Mouse (Mus musculus) CH12.LX (cell line): Measurements from ENCODE around the gene Morc3. TPM values are rescaled to one million over a fixed set of nuclear protein-coding genes. Genes with fewer than 3 reads are reported as not detected.

Experiments used
- DNase-seq: peaks from one replicate; pipeline ENCODE4 v3.0.0-alpha.2; 2013; ENCODE audit errors: extremely low read depth
- H3K27ac ChIP-seq: 2 replicates; pipeline ENCODE4 v1.5.1; 2012; ENCODE audit warnings: low read depth, mild to moderate bottlenecking, control low read depth, moderate library complexity; ENCODE audit not compliant: insufficient read depth
- H3K27me3 ChIP-seq: replicated peaks from 2 replicates; pipeline ENCODE3; 2012; ENCODE audit warnings: inconsistent platforms
- H3K36me3 ChIP-seq, 2 experiments: replicated peaks in 1 of 2; 2 replicates each; pipeline versions ENCODE3 to v1.6.1; 2012; ENCODE audit warnings: inconsistent platforms in 1 of 2, low read length in 1 of 2, mild to moderate bottlenecking in 1 of 2, mixed read lengths in 1 of 2, moderate library complexity in 1 of 2; ENCODE audit not compliant: control insufficient read depth in 1 of 2, insufficient read depth in 1 of 2
- H3K4me1 ChIP-seq, 2 experiments: 2 replicates each; pipeline ENCODE4 v1.6.1; 2012; ENCODE audit warnings: inconsistent platforms in 1 of 2, moderate library complexity in 1 of 2; ENCODE audit not compliant: insufficient read depth in 2 of 2, control insufficient read depth in 1 of 2
- H3K4me2 ChIP-seq: 2 replicates; pipeline ENCODE4 v1.6.1; 2012; ENCODE audit warnings: low read depth, mild to moderate bottlenecking, control low read depth; ENCODE audit not compliant: poor library complexity, insufficient read depth, severe bottlenecking
- H3K4me3 ChIP-seq, 3 experiments: fragments of 150-350 bp in 1 of 3; sonication (generic) in 1 of 3; replicated peaks in 1 of 3; 2 replicates each; pipeline versions ENCODE3 to v1.5.1; 2011 to 2012; ENCODE audit warnings: low read depth in 2 of 3, low read length in 2 of 3, mild to moderate bottlenecking in 2 of 3, moderate library complexity in 2 of 3, control low read depth in 1 of 3, improper control_type of control experiment in 1 of 3, inconsistent platforms in 1 of 3, mixed read lengths in 1 of 3; ENCODE audit not compliant: poor library complexity in 1 of 3
- H3K79me2 ChIP-seq: replicated peaks from 2 replicates; pipeline ENCODE4 v1.6.1; 2012; ENCODE audit warnings: mild to moderate bottlenecking, moderate library complexity; ENCODE audit not compliant: control insufficient read depth, poor library complexity, insufficient read depth, severe bottlenecking; ENCODE audit errors: extremely low read depth
- H3K9ac ChIP-seq: 2 replicates; pipeline ENCODE4 v1.6.1; 2012; ENCODE audit warnings: low read depth, mild to moderate bottlenecking, control low read depth, moderate library complexity; ENCODE audit not compliant: insufficient read depth
- H3K9me3 ChIP-seq: replicated peaks from 2 replicates; pipeline ENCODE3; 2012; ENCODE audit warnings: low read length, inconsistent platforms, mixed read lengths
- BHLHE40 ChIP-seq: IDR thresholded peaks from 2 replicates; pipeline ENCODE4 v1.6.1; 2011; ENCODE audit warnings: mild to moderate bottlenecking, low read depth, low read length, improper control_type of control experiment
- CHD1 ChIP-seq: IDR thresholded peaks from 2 replicates; pipeline ENCODE4 v1.6.1; 2012; ENCODE audit warnings: low read depth, low read length, improper control_type of control experiment, inconsistent platforms
- CHD2 ChIP-seq: IDR thresholded peaks from 2 replicates; pipeline ENCODE4 v1.6.1; 2011; ENCODE audit warnings: low read length, improper control_type of control experiment
- CTCF ChIP-seq, 2 experiments: IDR thresholded peaks in 1 of 2; conservative IDR thresholded peaks in 1 of 2; 2 replicates each; pipeline ENCODE4 v1.5.1; 2011 to 2012; ENCODE audit warnings: low read depth in 2 of 2, low read length in 2 of 2, improper control_type of control experiment in 1 of 2, inconsistent platforms in 1 of 2, mild to moderate bottlenecking in 1 of 2, moderate library complexity in 1 of 2
- E2F4 ChIP-seq: IDR thresholded peaks from 2 replicates; pipeline ENCODE4 v1.6.1; 2011; ENCODE audit warnings: low read depth, low read length, improper control_type of control experiment; ENCODE audit not compliant: insufficient replicate concordance
- ELF1 ChIP-seq: IDR thresholded peaks from 2 replicates; pipeline ENCODE4 v1.6.1; 2014; ENCODE audit warnings: low read depth, mild to moderate bottlenecking, inconsistent platforms, low read length, improper control_type of control experiment
- EP300 ChIP-seq: IDR thresholded peaks from 2 replicates; pipeline ENCODE4 v1.6.1; 2011; ENCODE audit warnings: low read length, improper control_type of control experiment
- GABPA ChIP-seq: IDR thresholded peaks from 2 replicates; pipeline ENCODE4 v1.6.1; 2012; ENCODE audit warnings: low read depth, low read length, improper control_type of control experiment, inconsistent platforms; ENCODE audit not compliant: insufficient replicate concordance
- HCFC1 ChIP-seq: IDR thresholded peaks from 2 replicates; pipeline ENCODE4 v1.6.1; 2012; ENCODE audit warnings: low read depth, mild to moderate bottlenecking, inconsistent platforms, low read length, improper control_type of control experiment
- IRF4 ChIP-seq: IDR thresholded peaks from 2 replicates; pipeline ENCODE4 v1.6.1; 2014; ENCODE audit warnings: low read depth, mild to moderate bottlenecking, inconsistent platforms, low read length, improper control_type of control experiment
- JUN ChIP-seq: IDR thresholded peaks from 2 replicates; pipeline ENCODE4 v1.6.1; 2011; ENCODE audit warnings: low read depth, mild to moderate bottlenecking, low read length, improper control_type of control experiment, moderate library complexity; ENCODE audit not compliant: insufficient read depth
- JUND ChIP-seq: conservative IDR thresholded peaks from 2 replicates; pipeline ENCODE4 v1.6.1; 2011; ENCODE audit warnings: low read depth, low read length, improper control_type of control experiment
- KAT2A ChIP-seq: IDR thresholded peaks from 2 replicates; pipeline ENCODE4 v1.6.1; 2012; ENCODE audit warnings: low read length, improper control_type of control experiment, inconsistent platforms; ENCODE audit not compliant: insufficient replicate concordance
- MAFK ChIP-seq: IDR thresholded peaks from 2 replicates; pipeline ENCODE4 v1.6.1; 2011; ENCODE audit warnings: low read length, improper control_type of control experiment; ENCODE audit not compliant: insufficient replicate concordance
- MAX ChIP-seq: IDR thresholded peaks from 2 replicates; pipeline ENCODE4 v1.6.1; 2011; ENCODE audit warnings: low read length, improper control_type of control experiment
- MEF2A ChIP-seq: IDR thresholded peaks from 2 replicates; pipeline ENCODE4 v1.6.1; 2014; ENCODE audit warnings: low read depth, mild to moderate bottlenecking, inconsistent platforms, low read length, improper control_type of control experiment, borderline replicate concordance
- MXI1 ChIP-seq: IDR thresholded peaks from 2 replicates; pipeline ENCODE4 v1.6.1; 2011; ENCODE audit warnings: mild to moderate bottlenecking, low read depth, low read length, improper control_type of control experiment
- MYC ChIP-seq: IDR thresholded peaks from 2 replicates; pipeline ENCODE4 v1.6.1; 2011; ENCODE audit warnings: low read depth, mild to moderate bottlenecking, improper control_type of control experiment, low read length
- NELFE ChIP-seq: IDR thresholded peaks from 2 replicates; pipeline ENCODE4 v1.6.1; 2011; ENCODE audit warnings: low read depth, low read length, improper control_type of control experiment
- NRF1 ChIP-seq: IDR thresholded peaks from 2 replicates; pipeline ENCODE4 v1.6.1; 2014; ENCODE audit warnings: low read depth, mild to moderate bottlenecking, inconsistent platforms, low read length, improper control_type of control experiment, moderate library complexity
- PAX5 ChIP-seq: IDR thresholded peaks from 2 replicates; pipeline ENCODE4 v1.6.1; 2012; ENCODE audit warnings: low read length, inconsistent platforms, mixed read lengths
- POLR2A ChIP-seq: IDR thresholded peaks from 2 replicates; pipeline ENCODE4 v1.6.1; 2011; ENCODE audit warnings: low read depth, mild to moderate bottlenecking, improper control_type of control experiment, low read length
- POLR2AphosphoS2 ChIP-seq: IDR thresholded peaks from 2 replicates; pipeline ENCODE4 v1.6.1; 2011; ENCODE audit warnings: low read depth, low read length, improper control_type of control experiment
- RCOR1 ChIP-seq: conservative IDR thresholded peaks from 2 replicates; pipeline ENCODE4 v1.6.1; 2012; ENCODE audit warnings: low read depth, mild to moderate bottlenecking, inconsistent platforms, low read length, improper control_type of control experiment
- SIN3A ChIP-seq: IDR thresholded peaks from 2 replicates; pipeline ENCODE4 v1.6.1; 2012; ENCODE audit warnings: low read length, improper control_type of control experiment, inconsistent platforms
- SMC3 ChIP-seq: IDR thresholded peaks from 2 replicates; pipeline ENCODE4 v1.6.1; 2011; ENCODE audit warnings: low read depth, low read length, improper control_type of control experiment
- TBP ChIP-seq: conservative IDR thresholded peaks from 2 replicates; pipeline ENCODE4 v1.6.1; 2011; ENCODE audit warnings: low read depth, low read length, improper control_type of control experiment
- TCF12 ChIP-seq: IDR thresholded peaks from 2 replicates; pipeline ENCODE4 v1.6.1; 2014; ENCODE audit warnings: low read depth, mild to moderate bottlenecking, inconsistent platforms, low read length, improper control_type of control experiment
- UBTF ChIP-seq: IDR thresholded peaks from 2 replicates; pipeline ENCODE4 v1.6.1; 2012; ENCODE audit warnings: low read depth, mild to moderate bottlenecking, inconsistent platforms, low read length, improper control_type of control experiment, moderate library complexity
- USF1 ChIP-seq: IDR thresholded peaks from 2 replicates; pipeline ENCODE4 v1.6.1; 2014; ENCODE audit warnings: low read depth, mild to moderate bottlenecking, inconsistent platforms, low read length, improper control_type of control experiment
- USF2 ChIP-seq: conservative IDR thresholded peaks from 2 replicates; pipeline ENCODE4 v1.6.1; 2011; ENCODE audit warnings: low read depth, low read length, improper control_type of control experiment
- ZC3H11A ChIP-seq: IDR thresholded peaks from 2 replicates; pipeline ENCODE4 v1.6.1; 2012; ENCODE audit warnings: low read depth, mild to moderate bottlenecking, inconsistent platforms, low read length, improper control_type of control experiment
- ZKSCAN1 ChIP-seq: IDR thresholded peaks from 2 replicates; pipeline ENCODE4 v1.6.1; 2012; ENCODE audit warnings: low read depth, inconsistent platforms, low read length, improper control_type of control experiment, borderline replicate concordance
- ZMIZ1 ChIP-seq: IDR thresholded peaks from 2 replicates; pipeline ENCODE4 v1.6.1; 2012; ENCODE audit warnings: low read depth, mild to moderate bottlenecking, inconsistent platforms, low read length, improper control_type of control experiment
- ZNF384 ChIP-seq: IDR thresholded peaks from 2 replicates; pipeline ENCODE4 v1.6.1; 2012; ENCODE audit warnings: low read depth, low read length, improper control_type of control experiment, inconsistent platforms
- dilution Hi-C: fragments of 300-500 bp; cut with MboI; formaldehyde crosslinking; loops from 2 replicates; pipeline ENCODE4 v1.14.3; 2020; ENCODE audit warnings: low sequenced_read_pairs; ENCODE audit not compliant: extremely low pct_unique_long_range_greater_than_20kb, extremely low pct_ligation_motif_present
- in situ Hi-C: fragments of 300-500 bp; cut with MboI; formaldehyde crosslinking; loops from 3 replicates; pipeline ENCODE4 v1.14.3; 2019; ENCODE audit warnings: low sequenced_read_pairs, low pct_ligation_motif_present, low pct_unique_long_range_greater_than_20kb, mixed read lengths
- polyA plus RNA-seq: library from polyadenylated mRNA; unstranded; fragments of >175 nt; gene quantifications from 2 replicates; pipeline ENCODE4 v1.2.1, GENCODE M21; 2012; ENCODE audit warnings: low read depth; ENCODE audit not compliant: insufficient read length
- total RNA-seq, 2 experiments: library from RNA; depleted of rRNA; stranded (reverse); fragments of 300-350 nt in 1 of 2; fragments of >200 nt in 1 of 2; gene quantifications; 2 replicates each; pipeline ENCODE4 v1.2.3; 2012 to 2014

Morc3 gene
- total and polyA plus RNA-seq, 3 experiments: 17.8 to 53.2 (median 25.4) TPM

DNA sequence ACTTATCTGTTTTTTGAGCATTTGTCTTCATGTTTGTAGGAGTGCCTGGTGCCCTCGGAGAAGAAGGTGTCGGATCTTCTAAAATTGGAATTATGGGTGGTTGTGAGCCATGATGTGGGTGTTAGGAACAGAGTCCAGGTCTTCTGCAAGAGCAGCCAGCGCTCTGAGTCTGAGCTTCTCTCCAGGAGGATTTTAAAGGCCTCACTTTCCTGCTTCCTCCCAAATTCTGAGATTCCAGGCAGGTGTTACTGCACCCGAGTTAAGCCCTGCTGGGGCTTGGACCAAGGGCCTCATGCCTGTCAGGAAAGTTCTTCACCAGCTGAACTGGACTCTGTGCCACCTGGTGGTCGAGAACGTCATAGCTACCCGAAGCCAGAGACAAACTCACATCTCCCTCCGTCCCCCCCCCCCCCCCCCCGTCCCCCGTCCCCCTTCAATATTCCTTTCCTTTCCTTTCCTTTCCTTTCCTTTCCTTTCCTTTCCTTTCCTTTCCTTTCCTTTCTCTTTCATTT is 83.5 kb downstream of the Morc3 start (continued):
- no peak for TF ChIP-seq JUND
- no peak for TF ChIP-seq HCFC1

DNA sequence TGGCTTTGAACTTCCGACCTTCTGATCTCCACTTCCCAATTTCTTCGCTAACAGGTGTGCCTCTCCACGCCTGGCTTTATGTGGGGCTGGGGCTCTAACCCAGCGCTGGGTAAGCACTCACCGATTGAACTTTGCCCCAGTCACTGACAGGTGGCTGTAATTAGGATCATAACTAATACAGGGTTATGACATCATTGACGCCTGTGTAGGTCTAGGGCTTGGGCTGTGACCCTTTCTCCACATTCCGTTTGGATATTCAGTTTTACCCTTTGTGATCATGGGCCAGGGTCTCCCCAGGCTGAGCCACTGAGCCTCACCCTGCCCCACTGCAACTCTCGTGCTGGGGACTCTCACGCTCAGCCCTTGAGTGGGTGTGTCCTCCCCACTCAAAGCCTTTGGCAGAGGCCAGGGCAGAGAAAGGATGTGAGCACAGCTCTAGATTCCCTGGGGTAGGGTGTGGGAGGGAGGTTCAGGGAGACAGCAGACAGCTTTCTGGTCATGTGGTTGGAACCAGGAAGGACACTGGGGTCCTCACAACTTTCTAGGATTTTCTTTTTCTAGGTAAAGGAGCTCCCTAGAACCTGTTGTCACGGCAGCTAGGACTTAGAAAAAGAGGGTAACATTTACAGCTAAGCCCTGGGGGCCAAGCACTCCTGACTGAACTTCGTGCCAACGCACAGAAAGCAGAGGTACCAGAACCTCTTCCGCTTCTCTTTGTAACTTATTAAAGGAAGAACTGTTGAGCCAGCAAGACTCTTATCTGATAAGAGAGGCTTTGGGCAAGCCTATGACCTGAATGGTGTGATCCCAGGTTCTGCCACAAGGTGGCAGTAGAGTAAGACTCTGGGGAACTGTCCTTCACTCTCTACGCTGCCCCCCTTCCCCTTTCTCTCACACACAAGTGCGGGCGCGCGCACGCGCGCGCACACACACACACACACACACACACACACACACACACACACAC is 86.1 kb downstream of the Morc3 start:
- DNase-seq: peak; percentile 98
- Histone ChIP-seq H3K27me3 (no peaks in the 10 kb centered on the region), H3K9ac (no peak overlapping the region), H3K36me3 (no peaks in the 10 kb centered on the region), H3K4me3 (no peak overlapping the region), H3K4me2 (no peak overlapping the region), H3K4me1 (peaks cover 35 to 73% of the 10 kb centered on the region in 2 experiments), H3K9me3 (no peaks in the 10 kb centered on the region), H3K79me2 (no peaks in the 10 kb centered on the region), H3K27ac (peak overlapping the region; percentile 7; the same call in 1 of the 2 replicates)
- dilution Hi-C loops: no loop called here
- in situ Hi-C loops: no loop called here
- TF ChIP-seq ZMIZ1 (no peak), MAX (peak; percentile 88), MXI1 (no peak; the same call in 1 of the 2 replicates), JUN (peak; percentile 49; the same call in 1 of the 2 replicates), SMC3 (peak; percentile 98), POLR2A (no peak), HCFC1 (peak; percentile 61), TCF12 (peak; percentile 73; the same call in 1 of the 2 replicates), MEF2A (peak; percentile 79; the same call in 1 of the 2 replicates), NELFE (peak; percentile 63; the same call in 1 of the 2 replicates), MAFK (peak; percentile 79), ZNF384 (peak; percentile 49; the same call in 1 of the 2 replicates), CHD1 (no peak), ZKSCAN1 (no peak), E2F4 (peak; percentile 59; the same call in 1 of the 2 replicates), USF2 (no peak), MYC (peak; percentile 93), CTCF (conservative IDR thresholded peaks at IDR 0.05 in 1 of 2, IDR thresholded peaks at IDR 0.05 in 1 of 2; ENCODE audit: low read depth in 2 of 2, low read length in 2 of 2) (peak; percentile 93 to 98), POLR2AphosphoS2 (no peak), SIN3A (peak; percentile 66; the same call in 1 of the 2 replicates), PAX5 (no peak), RCOR1 (0 out of 2 replicates have a peak, but pooled peaks have one; percentile 15), UBTF (no peak), CHD2 (no peak), IRF4 (peak; percentile 84), TBP (no peak), EP300 (peak; percentile 75), KAT2A (0 out of 2 replicates have a peak, but pooled peaks have one; percentile 38), ELF1 (peak; percentile 70; the same call in 1 of the 2 replicates), BHLHE40 (peak; percentile 73), ZC3H11A (peak; percentile 86), NRF1 (peak; percentile 82), USF1 (0 out of 2 replicates have a peak, but pooled peaks have one; percentile 5), GABPA (no peak)
